Mouse (Mus musculus) midbrain, embryonic 10.5 days (tissue): Measurements from ENCODE around the gene Tom1l2. TPM values are rescaled to one million over a fixed set of nuclear protein-coding genes. Genes with fewer than 3 reads are reported as not detected.

Experiments used
- DNase-seq: peaks from one replicate; pipeline ENCODE4 v3.0.0-alpha.2; 2017; ENCODE audit warnings: low spot score
- H3K27ac ChIP-seq: fragments of 300-500 bp; sonication (generic); replicated peaks from 2 replicates; pipeline ENCODE4 v1.5.1; 2016; ENCODE audit warnings: mild to moderate bottlenecking
- H3K27me3 ChIP-seq: fragments of 300-500 bp; sonication (generic); 2 replicates; pipeline ENCODE4 v1.6.1; 2016; ENCODE audit warnings: low read depth, mild to moderate bottlenecking; ENCODE audit not compliant: poor library complexity, severe bottlenecking
- H3K36me3 ChIP-seq: fragments of 300-500 bp; sonication (generic); 2 replicates; pipeline ENCODE4 v1.6.1; 2016; ENCODE audit warnings: mild to moderate bottlenecking, moderate library complexity
- H3K4me1 ChIP-seq: fragments of 300-500 bp; sonication (generic); 2 replicates; pipeline ENCODE4 v1.6.1; 2016
- H3K4me3 ChIP-seq: fragments of 300-500 bp; sonication (generic); 2 replicates; pipeline ENCODE4 v1.5.1; 2016; ENCODE audit warnings: mild to moderate bottlenecking, moderate library complexity
- H3K9me3 ChIP-seq: fragments of 300-500 bp; sonication (generic); replicated peaks from 2 replicates; pipeline ENCODE4 v1.6.1; 2016; ENCODE audit warnings: mild to moderate bottlenecking
- WGBS: fragments of 180-500 bp; shearing (Covaris S2); methylation state at CpG from one replicate; pipeline ENCODE4 v1.1.7; 2016; 5-methylcytosine and 5-hydroxymethylcytosine counted together
- polyA plus RNA-seq: library from polyadenylated mRNA; unstranded; fragments of >200 nt; fragmentation: Nextera tagmentation; extraction: Ambion mirVana; gene quantifications from 2 replicates; pipeline ENCODE4 v1.2.1, GENCODE M21; 2016

Gene Tom1l2
- polyA plus RNA-seq, 1 experiment from 2014 or later: 17.6 TPM

- no peak for DNase-seq
- Histone ChIP-seq H3K27ac (no peak overlapping the region), H3K4me1 (no peaks in the 10 kb centered on the region), H3K4me3 (no peak overlapping the region), H3K36me3 (no peaks in the 10 kb centered on the region), H3K9me3 (no peaks in the 10 kb centered on the region), H3K27me3 (no peaks in the 10 kb centered on the region)
- WGBS: 74% methylated on average over 2 of the region's 2 CpGs
These were observed 16.9 kb downstream of the Tom1l2 start for GRCm38 (mm10) chr11:60335771-60336170.

GRCm38 (mm10) chr11:60334124-60334523, 18.6 kb downstream of the Tom1l2 start:
- H3K27me3 ChIP-seq: no peaks in the 10 kb centered on the region
- H3K36me3 ChIP-seq: no peaks in the 10 kb centered on the region
- H3K9me3 ChIP-seq: no peaks in the 10 kb centered on the region
- no peaks in the 10 kb centered on the region for H3K4me1 ChIP-seq
- no peak for DNase-seq
- no peak overlapping the region for H3K27ac ChIP-seq
- no peak overlapping the region for H3K4me3 ChIP-seq
- 79% methylated on average over 3 of the region's 3 CpGs for WGBS

- Histone ChIP-seq H3K36me3 (no peaks in the 10 kb centered on the region), H3K9me3 (no peaks in the 10 kb centered on the region), H3K4me1 (no peaks in the 10 kb centered on the region), H3K27me3 (no peaks in the 10 kb centered on the region), H3K4me3 (no peak overlapping the region), H3K27ac (no peak overlapping the region)
- DNase-seq: no peak
- WGBS: 89% methylated on average over 5 of the region's 5 CpGs
These were observed 19.2 kb downstream of the Tom1l2 start for GRCm38 (mm10) chr11:60333461-60333860.

GRCm38 (mm10) chr11:60330551-60330950, 22.2 kb downstream of the Tom1l2 start:
- Histone ChIP-seq H3K9me3 (no peaks in the 10 kb centered on the region), H3K4me3 (no peak overlapping the region), H3K27ac (no peak overlapping the region), H3K4me1 (no peaks in the 10 kb centered on the region), H3K27me3 (no peaks in the 10 kb centered on the region), H3K36me3 (no peaks in the 10 kb centered on the region)
- no peak for DNase-seq
- 92% methylated on average over 4 of the region's 4 CpGs for WGBS

DNA sequence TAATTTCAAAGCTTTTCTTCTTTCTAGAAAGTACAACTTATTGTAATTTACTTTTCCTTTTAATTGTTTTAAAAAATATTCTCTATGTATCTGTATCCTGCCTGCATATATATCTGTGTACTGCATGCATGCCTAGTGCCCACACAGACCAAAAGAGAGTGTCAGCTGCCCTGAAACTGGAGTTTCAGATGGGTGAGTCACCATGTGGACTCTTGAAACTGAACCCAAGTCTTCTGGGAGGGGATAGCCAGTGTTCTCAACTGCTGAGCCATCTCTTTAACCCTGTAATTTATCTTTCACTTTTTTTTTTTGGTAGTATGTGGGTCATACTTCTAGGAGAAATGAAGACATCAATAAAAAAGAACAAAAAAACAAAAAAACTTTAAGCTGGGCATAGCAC, 29.0 kb downstream of the Tom1l2 start:
- DNase-seq: no peak

DNA sequence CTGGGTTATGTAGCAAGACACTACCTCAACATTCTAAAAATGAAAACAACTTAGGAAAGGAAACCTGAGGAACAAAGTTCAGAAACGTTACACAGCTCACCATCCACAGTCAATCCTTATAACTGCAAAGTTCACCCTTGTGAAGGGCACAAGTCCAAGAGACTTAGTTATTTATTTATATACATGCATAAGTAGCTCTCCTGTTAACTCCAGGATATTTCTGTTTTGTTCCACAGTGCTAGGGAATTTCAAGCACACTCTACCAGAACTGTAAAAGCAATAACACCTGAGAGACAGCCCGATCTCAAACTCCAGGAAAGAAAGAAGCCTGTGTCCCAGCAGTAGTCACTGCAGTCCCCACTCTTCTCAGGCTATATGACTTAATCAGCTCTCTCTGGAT, 31.3 kb downstream of the Tom1l2 start:
- no peak overlapping the region for H3K27ac ChIP-seq
- H3K36me3 ChIP-seq: no peaks in the 10 kb centered on the region
- H3K9me3 ChIP-seq: no peaks in the 10 kb centered on the region
- H3K4me1 ChIP-seq: no peaks in the 10 kb centered on the region
- no peak for DNase-seq
- H3K27me3 ChIP-seq: no peaks in the 10 kb centered on the region
- no peak overlapping the region for H3K4me3 ChIP-seq
- WGBS: 88% methylated on average over 2 of the region's 2 CpGs

More for the DNA sequence above, 29.0 kb downstream of the Tom1l2 start:
- Histone ChIP-seq H3K36me3 (no peaks in the 10 kb centered on the region), H3K4me1 (no peaks in the 10 kb centered on the region), H3K4me3 (no peak overlapping the region), H3K9me3 (no peaks in the 10 kb centered on the region), H3K27ac (no peak overlapping the region), H3K27me3 (no peaks in the 10 kb centered on the region)

- no peaks in the 10 kb centered on the region for H3K9me3 ChIP-seq
- 83% methylated on average over 8 of the region's 8 CpGs for WGBS
- H3K4me3 ChIP-seq: no peak overlapping the region
- no peaks in the 10 kb centered on the region for H3K4me1 ChIP-seq
- no peak for DNase-seq
- H3K27me3 ChIP-seq: no peaks in the 10 kb centered on the region
- no peak overlapping the region for H3K27ac ChIP-seq
- H3K36me3 ChIP-seq: no peaks in the 10 kb centered on the region
These were observed 32.2 kb downstream of the Tom1l2 start for GRCm38 (mm10) chr11:60320426-60321037.

DNA sequence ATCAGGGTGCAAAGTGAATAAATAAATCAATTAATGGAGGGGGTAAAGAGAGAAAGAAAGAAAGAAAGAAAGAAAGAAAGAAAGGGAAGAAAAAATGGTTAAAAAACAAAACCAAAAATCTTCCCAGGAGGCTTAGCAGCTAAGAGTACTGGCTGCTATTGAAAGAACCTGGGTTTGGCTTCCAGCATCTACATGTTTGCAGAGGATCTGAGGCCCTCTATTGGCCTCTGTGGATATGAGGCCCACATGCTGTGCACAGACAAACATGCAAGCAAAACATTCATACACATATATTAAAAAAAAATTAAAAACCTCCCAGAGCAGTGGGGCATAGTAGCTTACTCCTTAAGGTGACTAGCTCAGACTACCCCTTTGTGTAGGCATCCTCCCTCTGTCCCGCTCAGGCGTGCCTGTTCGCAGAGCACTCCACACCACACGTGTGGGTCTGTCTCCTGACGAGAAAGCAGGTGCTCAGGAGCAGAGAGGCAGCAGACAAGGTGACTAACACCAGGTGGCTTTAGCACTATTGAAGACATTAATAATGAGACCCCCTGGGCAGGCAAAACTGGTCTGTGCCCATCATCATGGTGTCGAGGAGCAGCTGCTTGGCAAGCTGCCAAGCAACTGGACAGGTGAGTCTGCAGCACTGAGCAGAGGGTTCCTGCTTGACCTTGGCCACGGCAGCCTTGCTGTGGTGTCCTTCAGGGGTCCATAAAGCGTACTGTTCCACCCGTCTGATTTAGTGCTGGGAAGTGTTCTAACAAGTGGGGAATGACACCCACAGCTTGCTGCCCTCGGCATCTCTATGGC, 33.2 kb downstream of the Tom1l2 start:
- H3K27me3 ChIP-seq: no peaks in the 10 kb centered on the region
- no peak for DNase-seq
- no peaks in the 10 kb centered on the region for H3K36me3 ChIP-seq
- H3K9me3 ChIP-seq: no peaks in the 10 kb centered on the region
- WGBS: 85% methylated on average over 10 of the region's 10 CpGs
- H3K4me1 ChIP-seq: no peaks in the 10 kb centered on the region
- no peak overlapping the region for H3K27ac ChIP-seq
- no peak overlapping the region for H3K4me3 ChIP-seq

GRCm38 (mm10) chr11:60318716-60319115, 34.0 kb downstream of the Tom1l2 start:
- Histone ChIP-seq H3K4me3 (no peak overlapping the region), H3K27ac (no peak overlapping the region), H3K36me3 (no peaks in the 10 kb centered on the region), H3K27me3 (no peaks in the 10 kb centered on the region), H3K4me1 (no peaks in the 10 kb centered on the region), H3K9me3 (no peaks in the 10 kb centered on the region)
- WGBS: 62% methylated on average over 5 of the region's 5 CpGs
- DNase-seq: no peak

- Histone ChIP-seq H3K4me1 (peaks cover 2% of the 10 kb centered on the region), H3K27ac (no peak overlapping the region), H3K4me3 (no peak overlapping the region), H3K9me3 (no peaks in the 10 kb centered on the region), H3K27me3 (no peaks in the 10 kb centered on the region), H3K36me3 (no peaks in the 10 kb centered on the region)
- no peak for DNase-seq
- WGBS: 85% methylated on average over 7 of the region's 7 CpGs
These were observed 35.2 kb downstream of the Tom1l2 start for GRCm38 (mm10) chr11:60317376-60318102.

- WGBS: 83% methylated on average over 8 of the region's 8 CpGs
- no peak overlapping the region for H3K27ac ChIP-seq
- no peaks in the 10 kb centered on the region for H3K27me3 ChIP-seq
These were observed 35.8 kb downstream of the Tom1l2 start for GRCm38 (mm10) chr11:60316883-60317282.

GRCm38 (mm10) chr11:60316250-60316649, 36.5 kb downstream of the Tom1l2 start:
- H3K27me3 ChIP-seq: no peaks in the 10 kb centered on the region
- DNase-seq: no peak
- no peaks in the 10 kb centered on the region for H3K36me3 ChIP-seq
- H3K4me3 ChIP-seq: no peak overlapping the region
- H3K27ac ChIP-seq: no peak overlapping the region
- WGBS: 83% methylated on average over 7 of the region's 7 CpGs
- no peaks in the 10 kb centered on the region for H3K9me3 ChIP-seq
- peaks cover 15% of the 10 kb centered on the region for H3K4me1 ChIP-seq

More at GRCm38 (mm10) chr11:60316883-60317282, 35.8 kb downstream of the Tom1l2 start:
- Histone ChIP-seq H3K4me3 (no peak overlapping the region), H3K4me1 (peaks cover 9% of the 10 kb centered on the region), H3K36me3 (no peaks in the 10 kb centered on the region), H3K9me3 (no peaks in the 10 kb centered on the region)
- DNase-seq: no peak
